ENCODE assay signal across 28 mouse cellular contexts in genomic region chr17:86738477-86738876, GRCm38 (mm10). TPM values are rescaled to one million over a fixed set of nuclear protein-coding genes. Genes with fewer than 3 reads are reported as not detected.
DNase-seq lines count a peak whose midpoint lies in the region; ATAC-seq and TF ChIP-seq lines count a peak whose summit lies in the region.
"Had no signal": no experiment of that assay in that cellular context is flagged by ENCODE, and none has a peak within 500 bp of the region (broad histone marks: within the 10 kb centered on the region; RNA-seq: fewer than 3 reads in every experiment).

No protein-coding gene starts in this region.

- no peaks in the 10 kb centered on the region for H3K36me3 ChIP-seq in kidney, adult 2 months (ENCODE audit: control insufficient read depth, insufficient read depth, low read length)
- no peaks in the 10 kb centered on the region for H3K36me3 ChIP-seq in lung, postnatal 0 days (ENCODE audit: insufficient read depth, low read length)
- H3K36me3 ChIP-seq: embryonic facial prominence, embryonic 10.5 days; embryonic facial prominence, embryonic 13.5 days; forebrain, embryonic 12.5 days; forebrain, embryonic 15.5 days had no signal

- no peaks in the 10 kb centered on the region for H3K27me3 ChIP-seq in kidney, adult 2 months (replicated peaks; ENCODE audit: control insufficient read depth, insufficient read depth, low read length)
- H3K27me3 ChIP-seq in lung, postnatal 0 days (replicated peaks; ENCODE audit: insufficient read depth, low read length) = no peaks in the 10 kb centered on the region
- H3K27me3 ChIP-seq: embryonic facial prominence, embryonic 13.5 days; forebrain, embryonic 12.5 days; forebrain, embryonic 15.5 days had no signal

- no peak for TF ChIP-seq CTCF in kidney, adult 2 months (conservative IDR thresholded peaks at IDR 0.05; ENCODE audit: insufficient read depth, insufficient read length, low read depth, low read length)
- no peak for TF ChIP-seq CTCF in lung, postnatal 0 days (IDR thresholded peaks at IDR 0.05)

- DNase-seq in kidney, adult 2 months = peak; percentile 24
- no peak for DNase-seq in kidney, adult 9 months
- DNase-seq in lung, postnatal 10 days = peak; percentile 38
- no peak for DNase-seq in lung, postnatal 0 days (ENCODE audit: low spot score)
- peak; percentile 4 for DNase-seq in A20 (ENCODE audit: low read depth, low spot score)
- no peak for DNase-seq in adrenal gland, postnatal 10 days
- no peak for DNase-seq in thymus, postnatal 36 days
- DNase-seq: adrenal gland, adult 8-10 months; adrenal gland, postnatal 36 days; cerebellum, adult 11-12 months; cerebellum, adult 8-10 months; cerebellum, postnatal 10 days; cerebellum, postnatal 36 days; embryo, embryonic 11 days; gastrocnemius, postnatal 25 days; heart, postnatal 36 days had no signal

- no peaks in the 10 kb centered on the region; the same call in 1 of the 2 replicates for H3K4me1 ChIP-seq in kidney, adult 2 months (ENCODE audit: control insufficient read depth, insufficient read depth, low read length)
- no peaks in the 10 kb centered on the region for H3K4me1 ChIP-seq in lung, postnatal 0 days (ENCODE audit: insufficient read depth, low read depth, low read length)
- H3K4me1 ChIP-seq: embryonic facial prominence, embryonic 10.5 days; embryonic facial prominence, embryonic 13.5 days; forebrain, embryonic 12.5 days; forebrain, embryonic 15.5 days had no signal

- no peaks in the 10 kb centered on the region for H3K9me3 ChIP-seq in lung, postnatal 0 days (ENCODE audit: low read length)
- H3K9me3 ChIP-seq: embryonic facial prominence, embryonic 10.5 days; embryonic facial prominence, embryonic 13.5 days; forebrain, embryonic 12.5 days; forebrain, embryonic 15.5 days had no signal

- H3K27ac ChIP-seq in kidney, adult 2 months (ENCODE audit: insufficient read depth, low read depth, low read length) = no peak overlapping the region; the same call in 1 of the 2 replicates
- H3K27ac ChIP-seq in lung, postnatal 0 days (ENCODE audit: low read length) = no peak overlapping the region
- H3K27ac ChIP-seq: embryonic facial prominence, embryonic 10.5 days; embryonic facial prominence, embryonic 13.5 days; forebrain, embryonic 12.5 days; forebrain, embryonic 15.5 days; hindbrain, embryonic 14.5 days; hindbrain, postnatal 0 days had no signal

- H3K4me2 ChIP-seq in lung, postnatal 0 days (replicated peaks; ENCODE audit: low read depth, low read length) = no peak overlapping the region
- H3K4me2 ChIP-seq: embryonic facial prominence, embryonic 13.5 days; forebrain, embryonic 12.5 days; forebrain, embryonic 15.5 days; heart, embryonic 11.5 days; hindbrain, embryonic 14.5 days had no signal

- TF ChIP-seq EP300 in lung, postnatal 0 days (IDR thresholded peaks at IDR 0.05) = no peak

- 77% methylated on average over 6 of the region's 6 CpGs for WGBS in kidney, adult 2 months
- 75% methylated on average over 6 of the region's 6 CpGs for whole genome bisulfite sequencing in lung, postnatal 0 days

- no peak for TF ChIP-seq POLR2A in kidney, adult 2 months (IDR thresholded peaks at IDR 0.05; ENCODE audit: low read depth, low read length)

- no peak for ATAC-seq in lung, postnatal 0 days
- ATAC-seq: CD4-positive, CD25-positive, alpha-beta regulatory T cell, adult 4 months; forebrain, embryonic 15.5 days; hindbrain, postnatal 0 days; inflammation-experienced regulatory T-cells, adult 6 months; intestine, embryonic 16.5 days had no signal

- H3K4me3 ChIP-seq in kidney, adult 2 months (ENCODE audit: insufficient read depth, low read depth, low read length) = no peak overlapping the region
- H3K4me3 ChIP-seq in lung, postnatal 0 days (ENCODE audit: low read depth, low read length) = no peak overlapping the region
- H3K4me3 ChIP-seq: embryonic facial prominence, embryonic 10.5 days; embryonic facial prominence, embryonic 13.5 days; erythroblast, embryonic 14.5 days; forebrain, embryonic 12.5 days; forebrain, embryonic 15.5 days had no signal

- no peak overlapping the region for H3K9ac ChIP-seq in lung, postnatal 0 days (replicated peaks; ENCODE audit: low read depth)
- H3K9ac ChIP-seq: embryonic facial prominence, embryonic 13.5 days; forebrain, embryonic 12.5 days; forebrain, embryonic 15.5 days; hindbrain, embryonic 14.5 days had no signal

RNA-seq across cellular contexts. Expression of gene Epas1, which starts 15.0 kb away (rescaled TPM):
- polyA plus RNA-seq in kidney, adult 2 months (2012; rRNA removed) = 75.9 and 108 TPM in 2 replicates
- 89.8 and 98.3 TPM in 2 replicates for polyA plus RNA-seq in lung, postnatal 0 days (2015; fragmentation: Nextera tagmentation; extraction: Ambion mirVana)
- 100 to 1,000 TPM; 178 to 213 TPM for total RNA-seq in adrenal gland, postnatal 10 days (2021)
- total RNA-seq: MEL had no signal

Comparison
In these comparisons a context has a peak if more than half of its experiments do, and no peak if none do; other contexts are left out.
1. DNase-seq: peak in kidney, adult 2 months (single experiment), lung, postnatal 10 days (single experiment) and A20 (single experiment); none in kidney, adult 9 months (single experiment), lung, postnatal 0 days (single experiment), adrenal gland, postnatal 10 days (single experiment) and thymus, postnatal 36 days (0 of 2).